Mouse (Mus musculus) forebrain, postnatal 0 days (tissue): ENCODE results near the gene Golga3. TPM values are rescaled to one million over a fixed set of nuclear protein-coding genes. Genes with fewer than 3 reads are reported as not detected.

ENCODE experiments used
- ATAC-seq: fragments of 200-750 bp; cut with Nextera tagmentation; 2 replicates; pipeline ENCODE4 v1.8.0; 2017; ENCODE audit warnings: mild to moderate bottlenecking, moderate library complexity
- DNase-seq: peaks from one replicate; pipeline ENCODE4 v3.0.0-alpha.2; 2015
- H3K27ac ChIP-seq: fragments of 300-500 bp; sonication (generic); 2 replicates; pipeline ENCODE4 v1.5.1; 2014; ENCODE audit warnings: low read depth, mild to moderate bottlenecking, antibody characterized with exemption, low read length, moderate library complexity, mixed read lengths
- H3K27me3 ChIP-seq: fragments of 300-500 bp; sonication (generic); 2 replicates; pipeline ENCODE4 v1.6.1; 2014; ENCODE audit warnings: mild to moderate bottlenecking, low read length, mixed read lengths; ENCODE audit not compliant: insufficient read depth
- H3K36me3 ChIP-seq: fragments of 300-500 bp; sonication (generic); 2 replicates; pipeline ENCODE4 v1.6.1; 2014; ENCODE audit warnings: mild to moderate bottlenecking, moderate library complexity; ENCODE audit not compliant: insufficient read depth
- H3K4me1 ChIP-seq: fragments of 300-500 bp; sonication (generic); 2 replicates; pipeline ENCODE4 v1.6.1; 2014; ENCODE audit warnings: antibody characterized with exemption; ENCODE audit not compliant: insufficient read depth
- H3K4me2 ChIP-seq: fragments of 300-500 bp; sonication (generic); 2 replicates; pipeline ENCODE4 v1.6.1; 2014; ENCODE audit warnings: low read depth, mild to moderate bottlenecking, moderate library complexity
- H3K4me3 ChIP-seq: fragments of 300-500 bp; sonication (generic); 2 replicates; pipeline ENCODE4 v1.5.1; 2014; ENCODE audit warnings: low read depth, low read length, mixed read lengths
- H3K9ac ChIP-seq: fragments of 300-500 bp; sonication (generic); 2 replicates; pipeline ENCODE4 v1.6.1; 2014; ENCODE audit warnings: mild to moderate bottlenecking
- H3K9me3 ChIP-seq: fragments of 300-500 bp; sonication (generic); 2 replicates; pipeline ENCODE4 v1.6.1; 2016; ENCODE audit warnings: low read length
- CTCF ChIP-seq: sonication (generic); IDR thresholded peaks from 2 replicates; pipeline ENCODE4 v1.5.1; 2016; ENCODE audit warnings: antibody characterized with exemption, control low read depth, low read depth
- WGBS: fragments of 180-500 bp; shearing (Covaris S2); extraction: QIAGEN DNeasy Blood & Tissue Kit; methylation state at CpG from one replicate; pipeline ENCODE4 v1.1.7; 2014; 5-methylcytosine and 5-hydroxymethylcytosine counted together
- polyA plus RNA-seq: library from polyadenylated mRNA; unstranded; fragments of >200 nt; fragmentation: Nextera tagmentation; extraction: Ambion mirVana; gene quantifications from 2 replicates; pipeline ENCODE4 v1.2.1, GENCODE M21; 2015
- total RNA-seq: library from RNA; depleted of rRNA; stranded (reverse); fragments of >200 nt; gene quantifications from 2 replicates; pipeline ENCODE4 v1.2.3, GENCODE M21; 2014

The Golga3 gene
- total and polyA plus RNA-seq, 2 experiments from 2014 or later = 15.9 to 25.1 TPM

DNA sequence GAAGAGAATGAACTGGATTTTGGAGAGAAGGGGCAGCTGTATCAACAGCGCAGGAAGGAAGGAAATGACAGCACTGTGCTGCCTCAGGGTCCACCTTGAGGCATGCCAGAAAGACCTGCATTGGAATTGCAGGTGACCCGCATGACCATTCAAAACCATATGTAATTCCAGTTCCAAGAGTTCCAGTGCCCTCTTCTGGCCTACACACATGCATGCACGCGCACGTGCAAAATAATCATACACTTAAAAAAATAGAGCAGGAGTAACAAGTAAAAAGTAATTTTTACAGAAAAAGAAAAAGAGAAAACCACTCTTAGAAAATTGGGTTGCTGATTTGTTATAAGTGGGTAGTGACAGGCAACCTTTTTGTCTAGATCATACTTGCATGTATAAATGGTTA is 33.5 kb upstream of the Golga3 start:
- Histone ChIP-seq H3K4me2 (no peak overlapping the region), H3K4me3 (no peak overlapping the region), H3K4me1 (no peaks in the 10 kb centered on the region), H3K27ac (no peak overlapping the region), H3K27me3 (no peaks in the 10 kb centered on the region), H3K9ac (no peak overlapping the region), H3K9me3 (no peaks in the 10 kb centered on the region), H3K36me3 (peaks cover 57% of the 10 kb centered on the region)
- peak; percentile 53 for TF ChIP-seq CTCF
- ATAC-seq = no peak
- WGBS = 89% methylated on average over 5 of the region's 5 CpGs
- DNase-seq = peak; percentile 12

DNA sequence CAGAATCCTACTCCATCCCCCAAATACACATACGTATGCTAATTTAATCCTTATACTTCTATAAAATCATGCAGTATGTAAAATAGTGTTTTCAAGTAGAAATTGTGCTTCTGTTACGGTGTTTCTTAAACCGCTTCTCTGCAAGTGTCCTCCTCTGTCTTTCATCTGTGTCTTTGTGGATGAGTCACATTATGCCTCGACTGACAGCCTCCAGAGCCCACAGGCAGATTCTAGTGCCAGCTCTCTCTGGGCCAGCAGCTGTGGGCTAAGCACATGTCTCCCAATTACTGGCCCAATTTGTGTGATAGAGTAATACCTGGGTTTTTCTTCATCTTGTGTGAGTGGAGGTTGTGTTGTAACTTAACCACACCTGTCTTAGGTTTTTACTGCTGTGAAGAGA is 7.1 kb upstream of the Golga3 start:
- Histone ChIP-seq H3K4me3 (no peak overlapping the region), H3K4me2 (no peak overlapping the region), H3K27ac (no peak overlapping the region), H3K27me3 (no peaks in the 10 kb centered on the region), H3K36me3 (peaks cover 72% of the 10 kb centered on the region), H3K4me1 (no peaks in the 10 kb centered on the region), H3K9me3 (no peaks in the 10 kb centered on the region), H3K9ac (no peak overlapping the region)
- ATAC-seq = no peak
- no peak for DNase-seq
- TF ChIP-seq CTCF = no peak
- WGBS = 93% methylated on average over 4 of the region's 4 CpGs

DNA sequence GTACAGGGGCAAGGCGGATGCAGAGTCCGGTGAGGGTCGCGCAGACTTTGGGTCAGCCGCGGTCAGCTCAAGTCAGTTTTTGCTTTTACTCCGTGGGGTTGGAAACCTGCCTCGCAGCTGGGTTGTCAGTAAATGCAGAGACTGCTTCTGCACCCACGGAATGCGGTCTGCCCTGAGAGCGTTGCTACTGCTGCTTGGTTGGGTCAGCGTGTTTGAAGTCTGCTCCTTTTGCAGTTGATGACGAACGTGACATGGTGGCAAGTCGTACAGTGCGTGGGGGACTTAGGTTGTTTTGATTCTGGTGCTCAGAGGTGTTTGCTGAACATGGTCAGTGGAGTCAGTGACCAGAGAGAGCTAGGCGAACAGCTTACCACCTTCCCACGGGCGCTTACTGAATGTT is 520 bp downstream of the Golga3 start:
- H3K4me3 ChIP-seq = peak overlapping the region; percentile 68
- TF ChIP-seq CTCF = no peak
- DNase-seq (no peak), ATAC-seq (peak; percentile 17)
- peaks cover 9% of the 10 kb centered on the region for H3K4me1 ChIP-seq
- H3K27me3 ChIP-seq = no peaks in the 10 kb centered on the region
- H3K27ac ChIP-seq = peak overlapping the region; percentile 73
- peaks cover 16% of the 10 kb centered on the region for H3K36me3 ChIP-seq
- peak overlapping the region; percentile 70 for H3K4me2 ChIP-seq
- peak overlapping the region; percentile 92 for H3K9ac ChIP-seq
- WGBS = 5% methylated on average over 19 of the region's 19 CpGs
- no peaks in the 10 kb centered on the region for H3K9me3 ChIP-seq

DNA sequence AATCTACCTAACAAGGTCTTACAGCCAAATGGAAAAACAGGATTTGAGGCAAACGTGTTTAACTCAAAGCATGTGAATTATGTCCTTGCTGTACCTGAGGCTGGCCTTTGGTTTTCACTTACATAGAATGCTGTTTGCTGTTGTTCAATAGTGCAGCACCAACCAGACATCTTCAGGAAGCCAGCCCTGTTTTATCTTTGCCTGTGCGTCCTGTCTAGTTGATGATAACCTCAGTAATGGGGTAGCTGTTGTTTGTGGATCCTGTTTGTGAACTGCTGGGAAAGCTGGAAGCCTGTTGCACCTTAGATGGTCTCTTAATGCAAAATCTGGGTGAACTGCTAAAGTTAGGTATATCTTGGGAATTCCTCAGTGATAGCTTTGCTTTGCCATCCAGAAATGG is 2.1 kb downstream of the Golga3 start:
- H3K27ac ChIP-seq = no peak overlapping the region
- no peak for ATAC-seq
- H3K36me3 ChIP-seq = peaks cover 18% of the 10 kb centered on the region
- 93% methylated on average over 2 of the region's 2 CpGs for WGBS
- no peaks in the 10 kb centered on the region for H3K9me3 ChIP-seq
- no peak overlapping the region for H3K4me2 ChIP-seq
- no peak overlapping the region for H3K4me3 ChIP-seq
- no peak overlapping the region for H3K9ac ChIP-seq
- TF ChIP-seq CTCF = no peak
- DNase-seq = no peak
- H3K4me1 ChIP-seq = peaks cover 9% of the 10 kb centered on the region
- no peaks in the 10 kb centered on the region for H3K27me3 ChIP-seq

DNA sequence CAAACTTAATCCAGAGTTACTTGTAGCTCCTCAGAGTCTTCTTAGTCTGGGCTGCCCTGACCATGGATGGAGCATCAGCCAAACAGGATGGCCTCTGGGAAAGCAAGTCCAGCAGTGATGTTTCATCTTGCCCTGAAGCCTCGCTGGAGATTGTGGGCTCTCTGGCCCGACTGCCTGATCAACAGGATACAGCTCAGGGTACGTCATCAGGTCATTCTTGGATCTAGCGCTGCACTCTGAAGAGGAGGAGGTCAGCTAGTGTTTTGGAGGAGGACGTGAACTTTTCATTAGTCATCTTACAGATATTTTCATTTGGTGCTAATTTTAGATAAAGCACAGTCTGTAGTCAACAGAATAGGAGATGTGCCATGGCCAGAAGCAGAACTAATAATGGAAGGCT is 5.2 kb downstream of the Golga3 start:
- Histone ChIP-seq H3K27ac (no peak overlapping the region), H3K36me3 (peaks cover 41% of the 10 kb centered on the region), H3K27me3 (no peaks in the 10 kb centered on the region), H3K9ac (no peak overlapping the region), H3K4me1 (peaks cover 9% of the 10 kb centered on the region), H3K4me2 (no peak overlapping the region), H3K9me3 (no peaks in the 10 kb centered on the region), H3K4me3 (no peak overlapping the region)
- DNase-seq (no peak), ATAC-seq (no peak)
- TF ChIP-seq CTCF = no peak
- 89% methylated on average over 5 of the region's 5 CpGs for WGBS

DNA sequence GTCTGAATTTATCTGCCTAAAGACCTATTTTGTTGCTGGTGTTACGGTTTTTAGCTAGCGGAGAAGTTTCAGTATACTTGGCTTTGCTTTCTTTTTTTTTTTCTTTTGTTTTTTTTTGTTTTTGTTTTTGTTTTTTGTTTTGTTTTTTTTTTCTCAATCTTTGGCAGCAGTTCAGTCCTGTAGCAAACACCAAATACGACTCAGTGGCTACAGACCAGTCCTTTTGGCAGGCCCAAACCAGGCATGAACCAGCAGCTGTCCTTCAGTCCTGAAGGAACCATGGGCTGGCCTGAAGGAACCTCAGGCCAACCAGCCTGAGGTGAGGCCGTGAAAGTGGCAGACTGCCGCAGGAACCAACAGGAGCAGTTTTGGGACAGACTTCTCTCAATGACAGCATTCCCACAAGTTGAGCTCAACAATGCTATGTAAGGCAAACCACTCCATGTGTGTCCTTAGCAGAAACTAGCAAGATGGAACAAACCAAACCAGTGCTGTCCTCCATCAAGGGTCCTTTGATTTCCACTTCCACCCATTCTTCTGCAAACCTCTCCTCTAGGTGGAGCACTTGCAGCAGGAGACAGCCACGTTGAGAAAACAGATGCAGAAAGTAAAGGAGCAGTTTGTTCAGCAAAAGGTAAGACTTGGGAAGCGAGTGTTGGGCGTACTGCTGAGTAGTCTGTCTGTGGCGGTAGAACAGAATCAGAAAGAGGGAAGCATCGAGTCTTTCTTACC is 26.8 kb downstream of the Golga3 start:
- Histone ChIP-seq H3K36me3 (peaks cover 79% of the 10 kb centered on the region), H3K4me3 (no peak overlapping the region), H3K9me3 (no peaks in the 10 kb centered on the region), H3K4me1 (no peaks in the 10 kb centered on the region), H3K4me2 (no peak overlapping the region), H3K27me3 (no peaks in the 10 kb centered on the region), H3K9ac (no peak overlapping the region), H3K27ac (no peak overlapping the region)
- DNase-seq (no peak), ATAC-seq (no peak)
- peak; percentile 21; the same call in 1 of the 2 replicates for TF ChIP-seq CTCF
- WGBS = 83% methylated on average over 10 of the region's 10 CpGs

DNA sequence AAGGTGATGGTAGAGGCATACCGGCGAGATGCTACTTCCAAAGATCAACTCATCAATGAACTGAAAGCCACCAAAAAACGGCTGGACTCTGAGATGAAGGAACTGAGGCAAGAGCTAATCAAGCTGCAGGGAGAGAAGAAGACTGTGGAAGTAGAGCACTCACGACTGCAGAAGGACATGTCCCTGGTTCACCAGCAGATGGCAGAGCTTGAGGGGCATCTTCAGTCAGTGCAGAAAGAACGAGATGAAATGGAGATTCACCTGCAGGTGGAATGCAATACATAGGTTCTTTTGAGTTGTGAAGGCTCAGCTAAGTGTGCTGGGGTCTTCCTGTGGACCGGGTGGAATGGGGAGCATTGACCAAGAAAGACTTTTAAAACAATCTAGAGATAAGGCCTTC is 28.3 kb downstream of the Golga3 start:
- DNase-seq (no peak), ATAC-seq (no peak)
- H3K9ac ChIP-seq = no peak overlapping the region
- peak; percentile 43 for TF ChIP-seq CTCF
- H3K36me3 ChIP-seq = peaks cover 90% of the 10 kb centered on the region
- H3K4me1 ChIP-seq = no peaks in the 10 kb centered on the region
- H3K27me3 ChIP-seq = no peaks in the 10 kb centered on the region
- WGBS = 82% methylated on average over 6 of the region's 6 CpGs
- H3K4me3 ChIP-seq = no peak overlapping the region
- H3K4me2 ChIP-seq = no peak overlapping the region
- H3K27ac ChIP-seq = no peak overlapping the region
- H3K9me3 ChIP-seq = no peaks in the 10 kb centered on the region
